Mouse (Mus musculus) thymus, postnatal 0 days (tissue): ENCODE measurements around the gene Mef2b. TPM values are rescaled to one million over a fixed set of nuclear protein-coding genes. Genes with fewer than 3 reads are reported as not detected.
"Not testable (repeated sequence)": the region's sequence is repeated elsewhere in the genome, so short reads cannot be mapped to it uniquely, and the experiment has no call there.

Experiments
- DNase-seq: peaks from one replicate; pipeline ENCODE4 v3.0.0-alpha.2; 2015; ENCODE audit warnings: low spot score
- polyA plus RNA-seq: library from polyadenylated mRNA; unstranded; fragments of >200 nt; fragmentation: Nextera tagmentation; extraction: Ambion mirVana; gene quantifications from 2 replicates; pipeline ENCODE4 v1.2.1, GENCODE M21; 2015

Mef2b gene
- polyA plus RNA-seq, 1 experiment from 2014 or later, result 9.8 TPM

DNA sequence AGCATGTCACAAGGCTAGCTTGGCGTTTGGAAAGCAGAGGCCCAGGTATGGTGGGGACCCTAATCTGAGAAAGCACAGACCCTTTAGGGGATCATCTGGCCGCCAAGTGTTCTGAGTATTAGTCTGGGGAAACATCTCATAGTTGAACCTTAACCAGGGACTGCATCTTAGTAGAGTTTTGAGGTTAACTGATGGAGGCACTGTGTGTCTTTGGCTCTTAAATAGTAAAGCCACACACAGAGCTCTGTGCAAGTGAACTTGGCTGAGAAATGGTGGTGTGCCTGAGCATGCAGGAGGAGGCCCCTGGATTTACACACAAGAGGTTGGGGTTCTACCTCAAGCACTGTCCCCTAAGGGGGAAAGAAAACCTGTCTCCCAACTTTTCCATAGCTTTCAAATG lies 38.7 kb downstream of the Mef2b start:
- DNase-seq, result no peak

DNA sequence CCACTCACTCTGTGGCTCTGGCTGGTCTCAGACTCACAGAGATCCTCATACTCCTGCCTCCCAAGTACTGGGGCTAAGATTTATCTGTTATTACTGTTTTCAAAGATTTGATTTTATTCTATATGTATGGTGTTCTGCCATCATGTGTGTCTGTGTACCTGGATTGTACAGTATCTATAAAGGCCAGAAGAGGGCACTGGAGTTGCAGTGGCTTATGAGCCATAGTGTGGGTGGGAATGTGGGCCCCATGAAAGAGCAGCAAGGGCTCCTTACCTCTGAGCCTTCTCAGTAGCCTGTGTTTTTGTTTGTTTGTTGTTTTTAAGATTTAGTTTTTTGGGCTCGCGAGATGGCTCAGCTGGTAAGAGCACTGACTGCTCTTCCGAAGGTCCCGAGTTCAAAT lies 39.6 kb downstream of the Mef2b start:
- DNase-seq, result peak; percentile 34

DNA sequence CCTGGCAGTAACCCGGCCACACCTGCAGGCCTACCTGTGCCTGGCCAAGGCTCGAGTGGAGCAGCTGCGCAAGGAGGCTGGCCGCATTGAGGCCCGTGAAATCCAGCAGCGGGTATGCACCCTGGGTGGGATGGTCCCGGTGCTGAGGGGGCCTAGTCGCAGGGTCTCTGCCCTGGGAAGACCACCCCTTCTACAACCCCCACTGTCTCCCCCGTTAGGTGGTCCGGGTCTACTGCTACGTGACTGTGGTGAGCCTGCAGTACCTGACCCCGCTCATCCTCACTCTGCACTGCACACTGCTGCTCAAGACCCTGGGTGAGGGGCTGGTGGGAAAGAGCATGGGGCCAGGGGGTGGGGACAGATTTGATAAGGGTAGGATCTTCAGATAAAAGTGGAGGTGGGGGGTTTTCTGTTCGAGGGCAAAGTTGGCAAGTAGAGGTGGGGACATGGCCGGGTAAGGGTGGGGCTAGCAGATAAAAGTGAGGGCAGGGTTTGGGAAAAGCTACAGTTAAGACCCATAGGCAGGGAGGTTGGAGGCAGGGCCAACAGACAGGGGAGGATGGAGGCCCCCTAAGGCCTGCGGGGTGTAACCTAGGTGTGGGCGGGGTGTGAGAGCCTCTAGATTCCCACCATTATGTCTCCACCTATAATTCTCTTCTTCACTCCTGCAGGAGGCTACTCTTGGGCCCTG lies 41.8 kb downstream of the Mef2b start:
- no peak for DNase-seq

DNA sequence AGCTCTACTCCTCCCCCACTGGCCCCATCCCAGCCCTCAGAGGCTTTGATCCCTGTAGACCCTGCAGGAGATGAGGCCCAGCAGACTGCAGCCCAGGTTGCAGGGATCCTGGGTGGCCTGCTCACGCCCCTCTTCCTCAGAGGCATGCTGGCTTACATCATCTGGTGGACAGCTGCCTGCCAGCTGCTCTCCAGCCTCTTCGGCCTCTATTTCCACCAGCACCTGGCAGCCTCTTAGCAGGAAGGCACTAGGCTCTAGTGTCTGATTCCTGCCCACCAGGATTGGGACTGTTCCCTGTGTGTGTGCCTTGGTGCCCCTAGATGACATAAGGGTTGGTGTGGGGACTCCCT lies 42.4 kb downstream of the Mef2b start:
- no peak for DNase-seq

DNA sequence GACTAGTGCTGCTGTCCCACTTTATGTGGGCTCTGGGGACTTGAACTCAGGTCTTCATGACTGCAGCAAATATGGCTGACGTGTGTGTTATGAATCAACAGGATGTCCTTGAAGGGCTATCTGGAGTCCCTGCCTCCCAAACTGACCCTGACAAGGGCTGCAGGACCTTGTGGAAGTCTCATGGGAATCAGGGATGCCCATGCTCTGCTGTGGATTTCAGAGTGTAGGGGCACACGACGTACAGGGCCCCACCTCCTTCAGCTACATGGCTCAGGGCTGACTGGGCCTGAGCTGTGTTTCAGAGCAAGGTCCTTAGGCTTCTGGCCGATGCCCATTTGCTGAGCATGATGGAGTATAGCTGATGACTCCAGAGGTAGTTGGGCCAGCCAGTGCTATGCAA lies 43.7 kb downstream of the Mef2b start:
- no peak for DNase-seq

DNA sequence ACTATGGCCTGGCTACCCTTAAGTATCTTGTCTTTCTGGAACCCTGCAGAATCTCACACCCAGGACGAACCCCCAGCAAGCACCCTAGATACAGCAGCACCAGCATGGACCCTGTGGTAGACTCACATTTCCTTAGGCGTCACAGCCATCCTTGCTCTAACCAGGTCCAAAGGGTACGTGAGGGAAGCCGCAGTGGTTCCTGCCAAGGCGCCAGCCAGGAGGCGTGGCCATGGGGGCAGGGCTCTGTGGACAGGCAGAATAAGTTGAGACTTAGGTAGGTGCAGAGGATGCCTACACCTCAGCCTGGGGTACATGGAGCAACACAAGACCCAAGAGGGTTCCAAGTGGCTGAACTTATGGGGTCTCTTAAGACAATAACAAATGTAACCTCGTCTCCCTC lies 49.2 kb downstream of the Mef2b start:
- DNase-seq, result no peak

DNA sequence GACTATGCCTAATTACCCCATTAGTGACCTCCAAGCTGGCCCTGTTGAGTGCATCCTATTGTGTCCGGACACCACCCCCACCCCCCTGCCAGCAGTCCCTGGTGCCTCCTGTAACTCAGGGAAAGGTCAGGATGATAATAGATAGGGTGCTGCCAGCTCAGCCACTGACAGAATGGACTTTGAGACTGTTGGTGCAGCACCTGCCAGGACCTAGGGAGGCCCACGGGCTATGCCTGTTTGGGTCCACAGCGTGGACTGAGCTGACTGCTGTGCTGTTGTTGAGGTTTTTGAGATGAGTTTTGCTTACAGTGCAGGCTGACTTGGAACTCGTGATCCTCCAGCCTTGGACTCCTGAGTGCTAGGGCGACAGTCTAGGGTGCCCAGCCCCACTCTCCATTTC lies 53.7 kb downstream of the Mef2b start:
- DNase-seq, result no peak

DNA sequence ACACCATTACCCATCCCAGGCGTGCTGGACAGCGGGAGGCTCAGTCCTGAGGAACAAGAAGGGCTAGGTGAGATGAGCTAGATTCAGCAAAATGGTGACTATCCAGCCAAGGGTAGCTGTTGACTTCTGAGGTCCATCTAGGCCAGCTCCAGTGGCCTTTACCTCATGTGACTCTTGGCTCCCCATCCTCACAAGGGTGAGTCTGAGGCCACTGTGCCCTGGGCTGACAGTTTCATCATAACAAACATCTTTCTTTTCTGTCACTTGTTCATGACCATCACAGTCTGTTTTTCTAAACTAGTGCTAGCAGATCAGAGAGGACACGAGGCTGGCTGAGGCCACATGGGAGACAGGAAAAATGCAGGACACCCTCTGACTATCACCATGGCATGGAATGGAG lies 54.7 kb downstream of the Mef2b start:
- DNase-seq, result no peak

DNA sequence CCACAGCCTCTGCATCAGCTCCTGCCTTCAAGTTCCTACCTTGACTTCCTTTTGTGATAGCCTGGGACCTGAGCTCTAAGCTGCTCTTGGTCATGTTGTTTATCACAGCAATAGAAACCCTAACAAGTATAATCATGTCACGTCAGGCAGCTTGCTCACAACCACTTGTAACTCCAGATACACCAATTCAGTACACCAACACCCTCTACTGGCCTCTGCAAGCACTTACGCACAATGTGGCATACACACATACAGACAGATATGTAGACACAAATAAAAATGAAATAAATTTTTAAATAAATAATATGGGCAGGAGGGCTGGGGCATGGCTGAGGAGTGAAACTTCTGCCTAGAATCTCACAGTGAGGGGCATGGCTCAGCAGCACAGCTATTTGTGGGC lies 56.3 kb downstream of the Mef2b start:
- no peak for DNase-seq

DNA sequence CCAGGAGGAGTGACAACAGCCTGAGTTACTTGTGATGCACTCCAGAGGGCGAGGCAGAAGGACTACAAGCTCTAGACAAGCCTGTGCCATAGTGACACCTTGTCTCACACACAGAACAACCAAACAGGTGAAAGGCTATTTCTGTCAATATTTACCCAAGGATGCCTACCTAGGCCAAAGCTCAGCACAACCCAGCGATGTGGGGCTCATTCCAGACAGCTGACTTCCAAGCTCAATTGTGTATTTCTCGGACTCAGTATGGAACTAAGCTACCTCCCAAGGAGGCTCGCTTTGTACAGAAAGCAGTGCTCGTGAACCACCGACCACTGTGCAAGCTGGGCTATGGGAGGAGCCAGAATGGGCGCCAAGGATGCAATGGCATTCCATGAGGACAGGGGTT lies 58.1 kb downstream of the Mef2b start:
- DNase-seq, result no peak

DNA sequence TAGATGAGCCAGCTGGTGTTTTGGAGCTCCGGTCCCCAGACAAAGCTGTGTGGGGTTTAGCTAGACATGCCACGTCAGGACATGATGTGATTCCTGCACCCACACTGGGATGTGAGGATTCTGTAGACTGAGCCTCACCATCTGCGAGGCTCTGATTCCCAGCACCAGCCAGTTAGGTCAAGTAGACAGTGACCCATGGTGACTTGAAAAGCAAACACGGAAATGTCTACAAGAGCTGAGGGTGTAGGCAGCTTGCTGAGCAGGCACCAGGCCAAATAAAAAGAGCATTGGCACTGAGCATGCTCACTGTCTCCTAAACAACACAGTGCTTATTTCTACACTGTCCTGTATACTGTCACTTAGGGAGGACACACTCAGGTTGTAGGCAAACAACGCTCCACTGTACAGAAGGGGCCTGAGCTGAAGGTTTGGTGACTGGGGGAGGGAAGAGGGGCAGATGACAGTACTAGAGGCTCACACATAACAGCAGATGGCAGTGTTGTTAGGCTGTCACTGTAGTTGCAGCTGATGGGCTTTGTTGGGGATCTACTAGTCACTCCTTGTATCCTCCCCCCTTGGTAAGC lies 60.7 kb downstream of the Mef2b start:
- peak; percentile 21 for DNase-seq

DNA sequence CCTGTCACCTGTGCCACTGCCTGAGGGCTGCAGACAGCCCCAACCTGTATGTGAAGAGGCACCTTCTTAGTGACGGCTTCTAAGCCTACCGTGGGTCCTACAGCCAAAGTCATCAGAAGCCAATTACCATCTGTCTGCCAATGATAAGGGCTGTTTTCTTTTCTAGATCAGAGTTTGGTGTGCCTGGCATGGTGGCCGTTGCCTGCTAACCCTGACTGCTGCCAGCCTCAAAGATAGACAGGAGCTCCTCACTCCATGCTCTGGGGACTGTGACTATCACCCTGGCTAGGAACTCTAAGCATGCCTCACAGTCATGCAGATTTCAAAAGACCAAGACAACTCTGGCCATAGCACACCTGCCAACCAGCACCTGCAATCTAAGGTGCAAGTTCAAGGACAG lies 61.9 kb downstream of the Mef2b start:
- no peak for DNase-seq

DNA sequence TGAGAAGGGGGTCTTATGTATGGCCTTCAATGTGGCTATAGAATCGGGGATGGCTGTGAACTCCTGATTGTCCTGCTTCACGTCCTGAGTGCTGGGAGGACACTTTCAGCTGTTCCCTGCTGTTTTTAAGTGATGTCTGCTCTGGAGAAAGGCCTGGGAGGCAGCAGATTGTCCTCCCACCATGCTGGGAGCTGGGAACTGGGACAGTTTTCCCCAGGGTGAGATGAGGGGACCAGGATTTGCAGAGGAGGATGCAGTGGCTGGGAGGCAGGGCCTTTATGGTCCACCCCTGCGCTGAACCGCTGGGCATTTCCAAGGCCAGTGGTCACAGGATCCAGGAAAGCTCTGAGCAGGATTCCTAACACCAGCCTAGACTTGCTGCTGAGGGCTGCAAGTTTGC lies 63.6 kb downstream of the Mef2b start:
- no peak for DNase-seq

DNA sequence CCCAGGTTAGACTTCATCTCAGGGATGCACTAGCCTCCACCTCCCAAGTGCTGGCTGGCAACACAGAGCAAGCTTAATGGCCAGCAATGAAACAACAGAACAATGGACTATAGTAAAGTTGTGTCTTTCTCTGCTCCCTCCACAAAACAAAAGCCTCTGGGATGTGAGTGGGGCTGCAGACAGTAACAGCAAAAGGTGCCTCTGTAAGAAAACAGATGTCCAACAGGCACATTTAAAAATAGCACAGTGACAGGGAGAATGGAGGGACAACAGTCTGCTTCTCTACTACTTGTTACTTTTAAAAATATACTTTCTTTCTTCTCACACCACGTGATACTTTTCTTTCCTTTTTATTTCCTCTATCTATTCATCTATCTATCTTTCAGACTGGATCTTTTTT lies 65.2 kb downstream of the Mef2b start:
- no peak for DNase-seq

DNA sequence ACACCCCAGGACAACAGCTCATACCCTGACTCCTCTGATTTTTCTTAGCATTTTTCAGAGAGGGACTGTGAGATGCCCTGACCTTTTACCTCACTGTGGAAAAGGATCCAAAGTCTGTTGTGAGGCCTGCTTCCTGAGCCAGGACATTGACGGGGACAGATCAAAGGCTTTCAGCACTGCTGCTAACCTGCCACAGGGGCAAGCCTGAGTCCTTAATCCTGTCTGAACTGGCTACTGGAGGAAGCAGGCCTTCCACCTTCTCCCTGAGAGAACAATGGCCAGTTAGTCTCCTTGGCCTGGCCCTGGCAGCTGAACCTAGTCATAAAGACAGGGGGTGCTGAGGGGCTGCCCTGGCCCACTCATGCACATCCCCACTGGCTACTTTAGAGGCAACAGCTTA lies 68.6 kb downstream of the Mef2b start:
- no peak for DNase-seq

DNA sequence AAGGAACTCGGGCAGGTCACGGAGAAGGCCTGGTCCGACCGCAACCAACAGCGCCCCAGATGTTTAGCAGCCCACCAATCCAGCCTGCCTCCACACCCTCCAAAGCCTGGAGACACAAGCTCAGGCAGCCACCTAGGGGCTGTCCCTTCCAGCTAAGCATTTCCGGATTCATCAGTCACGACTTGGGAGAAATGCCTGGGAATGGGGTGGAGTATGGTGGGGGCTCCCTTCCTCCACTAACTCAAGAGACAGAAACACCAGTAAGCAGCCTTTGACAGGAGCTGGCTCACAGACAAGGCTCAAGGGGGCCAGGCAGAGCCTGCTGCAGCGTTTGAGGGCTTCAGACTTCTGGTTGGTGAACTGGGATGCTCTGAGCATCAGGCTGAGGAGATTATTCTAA lies 71.0 kb downstream of the Mef2b start:
- no peak for DNase-seq

DNA sequence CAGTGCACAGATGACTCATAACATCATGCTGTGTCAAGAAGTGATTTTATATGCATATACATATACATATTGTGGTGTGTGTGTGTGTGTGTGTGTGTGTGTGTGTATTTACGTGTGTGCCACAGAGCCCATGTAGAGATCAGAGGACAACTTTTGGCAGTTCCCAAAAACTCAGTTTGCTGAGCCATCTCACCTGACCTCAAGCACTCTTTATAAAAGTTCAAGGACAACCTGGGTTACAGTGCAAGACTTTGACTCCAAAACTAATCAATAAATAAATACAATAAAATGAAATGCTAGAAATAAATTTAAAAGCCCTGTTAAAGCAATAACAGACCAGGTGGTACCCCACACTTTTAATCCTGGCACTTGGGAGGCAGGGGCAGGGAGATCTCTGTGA lies 71.8 kb downstream of the Mef2b start:
- DNase-seq, result no peak

DNA sequence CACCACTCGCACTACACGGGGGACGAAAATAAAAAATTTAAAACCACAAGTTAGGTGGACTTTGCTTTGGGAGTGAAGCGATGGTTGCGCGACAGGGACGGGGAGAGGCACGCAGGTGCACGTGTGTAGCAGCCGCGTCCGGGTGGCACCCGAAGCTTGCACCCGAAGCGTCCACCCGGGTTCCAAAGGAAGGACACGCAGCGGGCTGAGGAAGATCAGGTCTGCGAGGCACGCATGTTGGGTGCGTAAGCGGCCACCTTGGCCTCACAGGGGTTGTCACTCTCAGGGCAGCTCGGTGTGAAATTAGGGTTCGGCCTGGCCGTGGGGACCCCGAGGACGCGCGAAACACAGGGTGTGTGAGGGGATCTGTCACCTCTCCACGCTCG lies 72.2 kb downstream of the Mef2b start:
- peak; percentile 49 for DNase-seq

DNA sequence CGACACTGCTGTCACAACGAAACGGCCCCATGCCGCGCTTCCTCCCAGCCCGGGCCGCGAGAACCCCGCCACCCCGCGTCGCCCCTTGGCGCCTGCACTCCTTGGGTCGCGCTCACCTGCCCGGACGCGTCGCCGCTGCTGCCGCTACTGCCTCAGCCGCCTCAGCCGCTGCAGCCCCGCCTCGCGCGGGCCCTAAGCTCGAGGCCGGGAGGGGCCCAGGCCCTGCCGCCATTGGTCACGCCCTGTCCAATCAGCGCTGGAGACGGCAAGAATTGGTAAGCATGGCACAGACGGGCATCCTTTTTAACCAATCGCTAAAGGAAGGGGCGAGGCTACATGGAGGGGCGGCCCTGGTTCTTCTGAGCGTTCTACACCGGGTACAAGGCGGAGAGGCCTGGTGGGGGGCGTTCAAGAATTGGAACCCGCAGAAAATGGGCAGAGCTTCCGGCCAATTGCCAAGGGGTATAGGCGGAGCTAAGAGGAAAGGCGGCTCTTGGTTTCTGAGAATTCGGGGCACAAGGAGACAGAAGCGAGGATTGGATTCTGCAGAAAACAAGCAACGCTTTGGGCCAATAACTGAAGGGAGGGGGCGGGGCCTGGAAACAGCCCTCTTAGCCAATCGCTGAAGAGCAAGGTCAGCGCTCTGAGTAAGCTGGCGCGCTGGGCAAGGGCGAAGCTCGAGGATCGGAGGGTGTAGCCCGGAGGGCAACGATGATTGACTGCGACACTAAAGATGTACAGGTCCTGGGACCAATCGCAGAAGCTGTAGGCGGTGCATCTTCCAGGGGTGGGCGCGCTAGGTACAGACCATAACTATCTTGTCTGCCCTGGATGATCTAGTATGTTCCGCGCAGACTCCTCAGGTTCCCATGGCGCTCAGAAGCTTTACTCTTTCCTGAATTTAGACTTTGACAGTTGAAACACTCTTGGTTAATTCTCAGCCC lies 72.9 kb downstream of the Mef2b start, which contains the start of gene Slc25a42:
Gene Slc25a42 (minus strand): TSS at position 194 of the 944 bp plus-strand sequence.
- peak; percentile 99 for DNase-seq

DNA sequence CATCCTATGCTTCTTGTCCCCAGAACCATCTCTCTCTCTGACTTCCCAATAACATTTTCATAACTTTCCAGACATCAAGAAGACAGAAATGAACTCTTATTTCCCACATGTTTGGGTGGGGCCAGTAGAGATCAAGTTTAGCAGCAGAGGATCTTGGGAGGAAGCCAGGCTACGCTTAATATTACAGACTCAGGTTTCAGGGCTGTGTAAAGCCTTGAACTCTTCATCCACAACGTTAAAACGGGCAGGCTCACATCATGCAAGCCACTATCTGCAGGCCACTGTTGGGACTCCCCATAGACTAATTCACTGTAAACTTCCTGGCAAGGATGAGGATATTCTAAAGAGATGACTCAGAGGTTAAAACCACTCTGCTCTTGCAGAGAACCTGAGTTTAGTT lies 74.9 kb downstream of the Mef2b start:
- DNase-seq, result no peak

DNA sequence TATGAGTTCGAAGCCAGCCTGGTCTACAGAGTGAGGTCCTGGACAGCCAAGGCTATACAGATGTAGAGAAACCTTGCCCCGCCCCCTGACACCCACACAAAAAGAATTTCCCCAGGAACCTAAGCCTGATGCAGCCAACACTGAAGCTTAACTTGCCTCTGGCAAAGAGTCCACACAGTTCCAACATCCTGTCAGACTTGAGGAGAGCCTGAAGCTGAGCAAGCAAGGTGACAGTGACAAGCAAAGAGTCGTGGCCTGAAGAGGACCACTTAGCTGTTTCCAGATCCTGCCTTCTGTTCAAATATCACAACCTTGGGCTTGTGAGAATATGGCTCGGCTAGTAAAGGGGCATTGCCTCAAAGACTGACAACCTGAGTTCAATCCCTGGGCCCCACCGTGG lies 75.6 kb downstream of the Mef2b start:
- DNase-seq, result no peak

DNA sequence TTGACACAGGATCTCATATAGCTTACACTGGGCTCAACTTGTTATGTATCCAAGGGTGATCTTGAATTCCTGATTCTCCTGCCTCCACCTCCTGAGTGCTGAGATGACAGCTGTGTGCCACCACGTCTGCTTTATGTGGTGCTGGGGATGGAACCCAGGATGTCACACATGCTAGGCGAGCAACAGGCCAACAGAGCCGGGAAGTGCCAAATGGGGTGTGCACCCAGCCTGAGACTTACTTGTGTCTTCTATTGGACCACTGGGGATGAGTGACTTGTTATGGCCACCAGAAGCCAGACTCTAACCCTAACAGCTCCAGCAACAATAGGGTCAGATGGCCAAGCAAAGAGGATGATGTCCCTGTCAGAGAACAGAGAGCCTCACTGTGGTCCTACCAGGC lies 76.7 kb downstream of the Mef2b start:
- DNase-seq, result not testable (repeated sequence)

DNA sequence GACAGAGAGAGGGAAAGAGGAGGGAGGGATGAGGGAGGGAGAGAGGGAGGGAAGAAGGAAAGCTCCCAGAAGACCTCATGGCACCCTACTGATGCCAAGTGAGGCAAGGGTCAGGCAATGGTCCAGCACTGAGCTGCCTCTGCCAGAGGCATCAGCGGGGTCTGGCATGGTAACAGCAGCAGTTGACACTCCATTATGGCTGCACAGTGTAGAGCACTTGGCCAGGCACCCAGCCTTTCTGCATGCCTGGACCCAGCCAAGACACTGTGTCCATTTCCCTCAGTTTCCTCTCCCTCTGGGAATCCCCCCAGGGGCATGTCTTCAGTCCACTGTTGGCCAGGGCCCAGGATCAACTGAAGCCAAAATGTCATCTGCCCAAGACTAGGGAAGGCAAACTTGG lies 77.1 kb downstream of the Mef2b start:
- DNase-seq, result no peak
